Mouse (Mus musculus): ENCODE measurements around the gene Ess2. TPM values are rescaled to one million over a fixed set of nuclear protein-coding genes. Genes with fewer than 3 reads are reported as not detected.
"Not testable (repeated sequence)": the region's sequence is repeated elsewhere in the genome, so short reads cannot be mapped to it uniquely, and the experiment has no call there.

Gene Ess2
- 1 to 10 TPM; 6.0 to 6.6 (median 6.2) TPM for total RNA-seq (2022)

GRCm38 (mm10) chr16:17911052-17911595 lies at the start of gene Ess2:
Gene Ess2, minus strand, starts transcription at chr16:17911348.
- peak; percentile 80 to 87 for DNase-seq (ENCODE audit: low spot score in 2 of 2)

- DNase-seq (ENCODE audit: low spot score in 2 of 2) = not testable (repeated sequence)
Observed at GRCm38 (mm10) chr16:17956052-17956638, 45.0 kb upstream of the Ess2 start.

- no peak for DNase-seq (ENCODE audit: low spot score in 2 of 2)
Observed at GRCm38 (mm10) chr16:17951618-17952017, 40.5 kb upstream of the Ess2 start.

GRCm38 (mm10) chr16:17950068-17950467 lies 38.9 kb upstream of the Ess2 start:
- no peak for DNase-seq (ENCODE audit: low spot score in 2 of 2)

GRCm38 (mm10) chr16:17949421-17949877 lies 38.3 kb upstream of the Ess2 start:
- DNase-seq (ENCODE audit: low spot score in 2 of 2) = no peak

- DNase-seq (ENCODE audit: low spot score in 2 of 2) = no peak
Observed at GRCm38 (mm10) chr16:17945081-17945831, 34.1 kb upstream of the Ess2 start.

DNA sequence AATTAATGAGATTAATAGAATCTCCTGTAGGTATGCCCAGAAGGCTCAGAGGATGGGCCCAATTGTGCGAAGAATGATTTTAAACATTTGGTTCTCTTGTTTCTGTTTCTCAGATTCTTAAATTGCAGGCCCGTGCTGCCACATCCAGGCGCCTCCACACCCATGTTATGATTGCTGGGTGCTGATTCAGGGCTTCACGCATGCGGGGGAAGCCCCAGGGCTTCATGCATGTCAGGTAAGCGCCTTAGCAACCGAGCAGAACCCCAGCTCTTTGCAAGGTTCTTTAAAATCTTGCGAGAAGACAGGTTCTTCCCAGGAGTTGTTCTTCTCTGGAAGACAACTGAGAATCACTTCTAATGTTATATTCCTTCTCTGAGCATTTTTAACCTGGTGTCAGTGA lies 32.3 kb upstream of the Ess2 start:
- DNase-seq (ENCODE audit: low spot score in 2 of 2) = no peak

DNA sequence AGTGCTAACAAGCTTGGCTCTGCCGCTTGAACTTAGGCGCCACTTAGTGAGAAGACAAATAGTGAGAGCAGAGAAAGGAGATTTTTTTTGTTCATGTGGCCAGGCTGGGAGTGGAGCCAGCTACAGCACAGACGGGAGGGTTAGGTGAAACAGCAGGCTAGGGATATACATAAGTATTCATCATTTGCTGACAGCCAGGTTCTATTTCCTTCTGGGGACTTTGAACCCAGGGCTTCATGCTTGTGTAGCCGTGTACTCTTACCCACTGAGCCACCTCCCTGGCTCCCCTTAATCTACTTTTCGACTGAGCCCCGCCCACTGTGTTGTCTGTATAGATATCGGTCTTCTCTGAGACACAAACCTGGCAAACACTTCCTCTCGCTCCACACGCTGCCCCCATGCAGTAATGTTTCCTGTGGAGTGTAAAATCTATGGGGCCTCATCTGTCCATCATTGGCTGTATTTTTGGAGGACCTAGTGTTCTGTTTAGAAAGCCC lies 28.2 kb upstream of the Ess2 start:
- DNase-seq (ENCODE audit: low spot score in 2 of 2) = no peak

GRCm38 (mm10) chr16:17938821-17939220 lies 27.7 kb upstream of the Ess2 start:
- no peak for DNase-seq (ENCODE audit: low spot score in 2 of 2)

DNA sequence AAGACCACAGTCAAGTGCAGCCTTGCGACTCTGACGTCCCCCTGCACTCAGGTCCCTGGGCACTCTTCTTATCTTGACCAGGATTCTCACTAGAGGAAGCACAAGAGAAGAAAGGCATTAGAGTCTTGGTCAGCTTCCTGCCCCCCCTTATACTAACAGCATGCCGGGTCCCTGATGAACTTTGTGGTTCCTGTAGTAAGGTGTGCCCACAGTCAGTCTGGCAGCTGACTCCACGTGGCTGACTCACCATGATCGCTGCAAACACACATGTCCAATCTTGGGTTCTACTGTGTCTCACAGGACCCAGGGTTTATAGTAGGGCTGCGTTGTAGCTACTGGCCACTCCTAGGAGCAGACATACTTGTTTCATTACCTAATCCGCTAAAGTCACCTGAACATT lies 27.0 kb upstream of the Ess2 start:
- DNase-seq (ENCODE audit: low spot score in 2 of 2) = no peak

DNA sequence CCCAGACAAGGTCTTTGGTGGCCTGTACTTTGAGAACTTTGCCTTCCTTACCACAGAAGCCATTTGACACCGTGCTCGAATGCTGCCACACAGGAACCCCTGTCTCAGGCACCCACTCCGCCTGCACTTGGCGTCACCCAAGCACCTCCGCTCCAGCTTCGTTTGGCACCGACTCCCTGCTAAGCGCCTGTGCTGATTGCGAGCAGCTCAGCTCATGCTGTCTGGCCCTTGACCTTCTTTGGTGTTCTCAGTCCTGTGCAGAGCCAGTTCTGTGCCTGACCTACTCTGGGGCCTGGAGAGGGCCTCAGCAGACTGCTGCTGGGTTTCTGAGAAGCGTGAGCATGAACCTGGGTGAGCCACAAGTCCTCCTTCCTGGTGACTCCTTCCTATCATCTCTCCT lies 25.6 kb upstream of the Ess2 start:
- no peak for DNase-seq (ENCODE audit: low spot score in 2 of 2)

GRCm38 (mm10) chr16:17934445-17934910 lies 23.3 kb upstream of the Ess2 start:
- DNase-seq (ENCODE audit: low spot score in 2 of 2) = no peak

- no peak for DNase-seq (ENCODE audit: low spot score in 2 of 2)
Observed at GRCm38 (mm10) chr16:17933594-17934444, 22.7 kb upstream of the Ess2 start.

DNA sequence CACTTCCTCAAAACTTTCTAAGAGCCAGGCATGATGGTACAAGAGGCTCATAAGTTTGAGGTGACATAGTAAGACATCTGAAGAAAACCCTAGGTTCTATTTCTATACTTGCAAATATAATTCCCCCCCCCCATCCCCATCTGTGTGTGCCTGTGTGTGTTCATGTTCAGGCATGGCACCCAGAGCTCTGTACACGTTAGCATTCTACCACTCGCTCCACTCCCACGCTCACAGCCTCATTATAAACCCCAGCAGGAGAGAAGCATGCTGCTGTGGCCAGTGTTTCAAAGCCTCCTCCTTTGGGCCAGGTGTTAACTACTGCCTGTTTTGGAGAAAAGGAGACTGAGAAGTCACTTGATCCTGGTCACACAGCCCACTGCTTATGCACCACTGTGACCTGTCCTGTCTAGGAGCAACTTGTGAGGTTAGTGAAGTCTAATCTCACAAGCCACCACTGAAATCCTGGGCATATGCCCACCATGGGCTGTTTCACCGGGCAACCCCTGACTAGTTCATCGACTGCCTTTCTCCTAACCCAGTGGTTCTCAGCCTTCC lies 20.8 kb upstream of the Ess2 start:
- DNase-seq (ENCODE audit: low spot score in 2 of 2) = no peak

DNA sequence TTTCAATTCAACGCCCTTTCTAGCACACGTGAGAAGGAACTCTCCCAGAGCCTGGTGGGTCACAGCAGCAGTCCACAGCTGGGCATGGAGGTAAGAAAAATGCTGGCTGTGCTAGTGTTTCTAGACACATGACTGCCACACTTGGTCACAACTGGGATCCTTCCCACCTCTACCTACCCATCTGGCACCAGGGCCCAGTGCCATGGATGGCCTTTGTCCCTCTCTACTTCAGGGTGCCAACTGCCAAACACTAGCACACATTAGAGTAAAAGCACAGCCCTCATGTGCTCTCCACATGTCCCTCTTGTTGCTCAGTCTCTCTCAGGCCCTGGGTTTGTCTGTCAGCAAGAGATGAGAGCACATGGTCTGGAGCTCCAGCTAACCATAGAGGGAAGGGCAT lies 18.5 kb upstream of the Ess2 start:
- no peak for DNase-seq (ENCODE audit: low spot score in 2 of 2)

- no peak for DNase-seq (ENCODE audit: low spot score in 2 of 2)
Observed at GRCm38 (mm10) chr16:17929211-17929610, 18.1 kb upstream of the Ess2 start.

- DNase-seq (ENCODE audit: low spot score in 2 of 2) = no peak
Observed at GRCm38 (mm10) chr16:17928627-17929104, 17.5 kb upstream of the Ess2 start.

- DNase-seq (ENCODE audit: low spot score in 2 of 2) = peak; percentile 48 to 55
Observed at GRCm38 (mm10) chr16:17928087-17928580, 17.0 kb upstream of the Ess2 start, which contains the start of gene Slc25a1. Gene Slc25a1, minus strand, starts transcription at chr16:17928219.

GRCm38 (mm10) chr16:17927351-17928082 lies 16.4 kb upstream of the Ess2 start:
- DNase-seq (ENCODE audit: low spot score in 2 of 2) = no peak

DNA sequence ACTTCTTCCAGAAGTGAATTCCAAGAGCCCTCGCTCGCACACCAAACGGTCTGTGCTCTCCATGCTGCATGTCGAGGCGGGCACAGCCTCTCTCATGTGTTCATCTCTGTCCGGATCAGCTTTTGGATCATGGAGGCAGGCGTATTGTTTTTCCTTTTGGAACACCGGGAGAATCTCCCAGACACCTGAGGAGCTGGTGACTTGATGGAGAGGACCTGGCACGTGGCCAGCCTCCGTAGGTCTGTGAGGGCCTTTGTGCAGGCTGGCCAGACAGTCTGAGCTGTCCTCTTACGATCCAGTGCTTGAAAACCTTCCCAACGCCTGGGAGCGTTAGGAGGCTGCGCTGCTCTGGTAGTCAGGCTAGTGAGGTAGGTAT lies 11.0 kb upstream of the Ess2 start:
- no peak for DNase-seq (ENCODE audit: low spot score in 2 of 2)
